Mouse (Mus musculus) C2C12 (cell line): ENCODE measurements at regions not wholly inside any gene's neighbourhood (a gene's known extent, or its start where the extent isn't known, plus 50 kb on each side); places are given as distances from the start of the nearest gene placed in this dataset.

Experiments used
- H3K27me3 ChIP-seq: one replicate; pipeline ENCODE4 v1.6.1; 2011; ENCODE audit not compliant: control insufficient read depth, insufficient read depth, insufficient read length
- H3K36me3 ChIP-seq: one replicate; pipeline ENCODE4 v1.6.1; 2011; ENCODE audit not compliant: control insufficient read depth, insufficient read depth
- H3K4me3 ChIP-seq: one replicate; pipeline ENCODE4 v1.5.1; 2011; ENCODE audit warnings: mild to moderate bottlenecking, control low read depth; ENCODE audit not compliant: poor library complexity, insufficient read depth, severe bottlenecking
- H3K79me2 ChIP-seq: one replicate; pipeline ENCODE4 v1.6.1; 2011; ENCODE audit not compliant: control insufficient read depth, insufficient read depth
- H3K79me3 ChIP-seq: one replicate; pipeline ENCODE4 v1.6.1; 2011; ENCODE audit warnings: low read depth, control low read depth
- H3ac ChIP-seq: one replicate; pipeline ENCODE3; 2011; ENCODE audit warnings: low read depth; ENCODE audit not compliant: control insufficient read depth, insufficient read length
- CEBPB ChIP-seq: IDR thresholded peaks from one replicate; pipeline ENCODE4 v1.6.1; 2011; ENCODE audit warnings: low read depth, mild to moderate bottlenecking, control low read depth, moderate library complexity
- CTCF ChIP-seq: IDR thresholded peaks from one replicate; pipeline ENCODE4 v1.5.1; 2011; ENCODE audit not compliant: control insufficient read depth, insufficient read depth, insufficient read length
- FOSL1 ChIP-seq: IDR thresholded peaks from one replicate; pipeline ENCODE4 v1.8.0; 2011; ENCODE audit warnings: mild to moderate bottlenecking, low read length; ENCODE audit not compliant: poor library complexity, insufficient read depth, severe bottlenecking
- MAX ChIP-seq: IDR thresholded peaks from one replicate; pipeline ENCODE4 v1.6.1; 2011; ENCODE audit warnings: mild to moderate bottlenecking, control low read depth
- MYOD1 ChIP-seq: IDR thresholded peaks from one replicate; pipeline ENCODE4 v1.6.1; 2011; ENCODE audit warnings: low read depth; ENCODE audit not compliant: control insufficient read depth, insufficient read length
- MYOG ChIP-seq: IDR thresholded peaks from one replicate; pipeline ENCODE4 v1.6.1; 2011; ENCODE audit not compliant: control insufficient read depth, insufficient read length; ENCODE audit errors: extremely low read depth
- USF1 ChIP-seq: IDR thresholded peaks from one replicate; pipeline ENCODE4 v1.6.1; 2011; ENCODE audit warnings: low read depth, mild to moderate bottlenecking, control low read depth, moderate library complexity

DNA sequence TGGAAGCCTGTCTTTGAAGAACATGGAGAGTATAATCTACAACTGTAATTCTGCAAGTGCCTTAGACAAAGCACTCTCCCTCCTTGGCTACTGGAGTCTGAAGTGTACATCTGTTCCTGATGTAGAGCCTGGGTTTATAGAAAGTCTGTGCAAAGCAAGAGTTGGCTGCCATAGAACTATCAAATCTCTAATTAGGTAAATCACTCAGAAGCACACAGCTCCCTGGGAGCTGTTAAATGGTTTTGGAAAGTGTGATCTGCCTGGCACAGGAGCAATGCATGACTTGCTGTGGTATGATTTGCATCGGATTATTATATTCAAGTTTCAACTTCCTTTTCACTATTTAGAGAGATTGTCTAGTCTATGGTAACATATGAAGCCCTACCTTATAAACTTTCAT, 230.9 kb downstream of the Trib2 start:
- H3K36me3 ChIP-seq, result no peaks in the 10 kb centered on the region
- H3K79me3 ChIP-seq, result no peaks in the 10 kb centered on the region
- no peak overlapping the region for H3K4me3 ChIP-seq
- H3K27me3 ChIP-seq, result no peaks in the 10 kb centered on the region
- H3ac ChIP-seq, result no peak overlapping the region
- no peak for TF ChIP-seq MYOG
- no peak for TF ChIP-seq CEBPB
- TF ChIP-seq FOSL1, result no peak
- TF ChIP-seq MAX, result no peak
- no peaks in the 10 kb centered on the region for H3K79me2 ChIP-seq

DNA sequence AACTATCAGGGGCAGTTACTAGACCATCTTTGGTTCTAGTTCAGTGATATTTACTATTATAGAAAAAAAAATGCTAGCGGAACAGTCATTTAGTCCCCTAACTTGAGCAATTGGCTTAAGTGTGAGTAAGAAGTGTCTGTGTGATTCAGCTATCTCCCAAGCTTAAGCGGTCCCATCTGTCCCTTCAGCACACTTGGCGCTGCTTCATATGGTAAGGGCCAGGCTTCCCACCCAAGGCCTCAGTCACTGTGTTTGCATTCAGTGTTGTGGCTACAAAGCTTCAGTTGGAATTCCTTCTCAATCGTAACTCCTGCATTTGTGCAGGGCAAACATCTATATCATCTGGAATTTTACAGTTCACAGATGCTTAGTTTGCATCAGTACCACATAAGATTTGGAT, 232.0 kb downstream of the Trib2 start:
- no peaks in the 10 kb centered on the region for H3K27me3 ChIP-seq

DNA sequence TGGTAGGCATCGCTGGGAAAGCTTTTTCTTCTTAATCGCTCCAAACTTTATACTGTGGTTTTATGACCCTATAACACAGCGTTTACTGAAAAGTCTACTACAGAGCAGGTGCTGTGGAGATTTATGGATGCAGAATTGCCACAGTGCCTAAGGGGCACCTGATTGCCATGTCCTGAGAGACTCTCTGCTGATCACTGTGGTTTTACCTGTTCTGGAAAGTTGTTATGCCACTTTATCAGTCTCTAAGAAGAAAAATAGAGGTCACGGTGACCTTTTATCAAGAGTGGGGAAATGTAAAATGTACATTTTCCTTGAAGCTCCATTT, 250.0 kb downstream of the Trib2 start:
- no peak for TF ChIP-seq CTCF
- no peak for TF ChIP-seq CEBPB
- TF ChIP-seq USF1, result no peak
- no peak for TF ChIP-seq MYOG
- TF ChIP-seq FOSL1, result no peak
- TF ChIP-seq MAX, result no peak
- TF ChIP-seq MYOD1, result no peak
- H3K27me3 ChIP-seq, result no peaks in the 10 kb centered on the region
- no peaks in the 10 kb centered on the region for H3K36me3 ChIP-seq
- H3ac ChIP-seq, result no peak overlapping the region
- no peak overlapping the region for H3K4me3 ChIP-seq
- H3K79me3 ChIP-seq, result no peaks in the 10 kb centered on the region
- H3K79me2 ChIP-seq, result no peaks in the 10 kb centered on the region

More for the DNA sequence above, 232.0 kb downstream of the Trib2 start:
- Histone ChIP-seq H3K79me3 (no peaks in the 10 kb centered on the region), H3ac (no peak overlapping the region), H3K36me3 (no peaks in the 10 kb centered on the region), H3K79me2 (no peaks in the 10 kb centered on the region), H3K4me3 (no peak overlapping the region)
- no peak for TF ChIP-seq MAX
- no peak for TF ChIP-seq USF1
- no peak for TF ChIP-seq MYOG
- TF ChIP-seq FOSL1, result no peak
- no peak for TF ChIP-seq CTCF

GRCm38 (mm10) chr12:15565941-15566784, 250.6 kb downstream of the Trib2 start:
- H3ac ChIP-seq, result no peak overlapping the region
- no peaks in the 10 kb centered on the region for H3K79me2 ChIP-seq
- TF ChIP-seq MYOG (no peak), FOSL1 (peak; percentile 24), CTCF (no peak), MAX (no peak), CEBPB (no peak), MYOD1 (no peak)

DNA sequence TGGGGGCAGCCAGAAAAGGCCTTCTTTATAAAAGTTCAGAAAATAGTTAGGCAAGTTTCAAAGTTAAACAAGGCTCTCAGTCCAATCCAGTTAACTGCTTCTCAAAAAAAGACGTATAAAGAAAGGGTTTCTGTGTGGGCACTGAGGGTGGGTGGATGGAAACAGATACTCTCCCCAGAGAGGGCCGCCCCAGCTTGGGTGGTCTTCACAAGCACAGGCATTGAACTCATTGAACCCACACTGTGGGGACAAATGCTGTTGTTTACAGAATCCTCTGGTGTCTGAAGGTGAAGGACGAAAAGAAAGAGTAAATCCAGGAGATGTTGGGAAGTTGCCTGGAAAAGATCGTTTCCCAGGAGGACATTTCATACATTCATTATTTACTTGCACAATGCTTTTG, 253.9 kb downstream of the Trib2 start:
- TF ChIP-seq MYOD1 (no peak), CEBPB (no peak), CTCF (no peak), FOSL1 (no peak), MAX (no peak), MYOG (no peak), USF1 (no peak)

More at GRCm38 (mm10) chr12:15565941-15566784, 250.6 kb downstream of the Trib2 start:
- Histone ChIP-seq H3K27me3 (no peaks in the 10 kb centered on the region), H3K79me3 (no peaks in the 10 kb centered on the region), H3K4me3 (no peak overlapping the region), H3K36me3 (no peaks in the 10 kb centered on the region)

DNA sequence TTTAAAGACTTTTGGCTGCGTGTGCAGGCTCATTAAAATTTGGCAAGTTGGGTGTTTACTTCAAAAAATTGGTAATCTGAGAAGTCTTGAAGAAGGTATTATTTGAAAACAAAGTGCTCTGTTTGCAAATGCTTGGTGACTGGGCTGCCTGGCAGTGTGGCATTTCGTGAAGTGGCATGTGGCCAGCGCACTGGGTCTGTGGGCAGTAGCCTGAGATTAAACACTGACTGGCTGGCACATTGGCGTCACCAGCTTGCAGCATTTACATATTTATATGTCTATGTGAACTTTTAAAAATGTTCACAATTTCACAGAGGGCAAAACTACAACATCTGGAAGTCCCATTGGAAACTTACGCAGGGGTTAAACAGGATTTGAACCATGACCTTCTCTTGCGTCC, 261.3 kb downstream of the Trib2 start:
- Histone ChIP-seq H3K79me2 (no peaks in the 10 kb centered on the region), H3K4me3 (no peak overlapping the region), H3K79me3 (no peaks in the 10 kb centered on the region), H3K27me3 (no peaks in the 10 kb centered on the region), H3ac (no peak overlapping the region), H3K36me3 (no peaks in the 10 kb centered on the region)
- no peak for TF ChIP-seq MYOG
- TF ChIP-seq CTCF, result no peak
- TF ChIP-seq MAX, result no peak
- no peak for TF ChIP-seq CEBPB
- no peak for TF ChIP-seq FOSL1
- no peak for TF ChIP-seq USF1
- no peak for TF ChIP-seq MYOD1

More for the DNA sequence above, 253.9 kb downstream of the Trib2 start:
- Histone ChIP-seq H3K27me3 (no peaks in the 10 kb centered on the region), H3K79me2 (no peaks in the 10 kb centered on the region), H3K4me3 (no peak overlapping the region), H3K36me3 (no peaks in the 10 kb centered on the region), H3K79me3 (no peaks in the 10 kb centered on the region), H3ac (no peak overlapping the region)
